Comparison of ENCODE assay signal across 8 mouse cellular contexts in the genomic region with DNA sequence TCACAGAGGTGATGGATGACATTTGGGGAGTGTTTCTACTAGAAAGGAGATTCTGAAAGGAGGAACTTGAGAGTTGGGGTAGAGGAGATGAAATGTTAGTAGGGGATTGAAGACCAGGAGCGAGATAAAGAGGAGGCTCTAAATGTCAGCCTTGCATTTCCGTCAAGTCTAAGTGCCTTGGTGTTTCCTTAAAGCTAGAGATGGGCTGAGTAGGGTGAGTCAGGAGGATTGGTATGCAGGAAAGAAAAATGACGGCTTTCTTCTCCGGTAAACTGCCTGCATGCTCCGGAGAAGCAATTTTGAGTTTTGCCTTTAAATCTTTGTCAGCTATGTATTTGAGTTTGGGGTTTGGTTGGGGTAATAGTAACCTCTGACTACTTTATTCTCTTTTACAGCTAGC. TPM values are rescaled to one million over a fixed set of nuclear protein-coding genes. Genes with fewer than 3 reads are reported as not detected.
DNase-seq lines count a peak whose midpoint lies in the region; ATAC-seq and TF ChIP-seq lines count a peak whose summit lies in the region.

No protein-coding gene starts in this region.

- H3K4me1 ChIP-seq in lung, embryonic 16.5 days (replicated peaks; ENCODE audit: control insufficient read depth, insufficient read depth, low read length), result peaks cover 16% of the 10 kb centered on the region
- H3K4me1 ChIP-seq in embryonic fibroblast, embryonic 13.5 days (ENCODE audit: control insufficient read depth, insufficient read depth, low read length), result peaks cover 15% of the 10 kb centered on the region
- H3K4me1 ChIP-seq in limb, embryonic 12.5 days (replicated peaks), result peaks cover 16% of the 10 kb centered on the region
- H3K4me1 ChIP-seq in small intestine, adult 2 months (ENCODE audit: control insufficient read depth, insufficient read depth, insufficient read length, low read length), result peaks cover 15% of the 10 kb centered on the region

- no peak for DNase-seq in lung, postnatal 4 days
- no peak for DNase-seq in cerebellum, adult 9-10 months
- no peak for DNase-seq in right cerebral cortex, postnatal 4 days
- DNase-seq in spleen, postnatal 10 days (ENCODE audit: low spot score in 2 of 2), result no peak

- H3K36me3 ChIP-seq in lung, embryonic 16.5 days (ENCODE audit: control insufficient read depth, insufficient read depth, low read length), result peaks cover 2% of the 10 kb centered on the region; the same call in 1 of the 2 replicates
- no peaks in the 10 kb centered on the region for H3K36me3 ChIP-seq in limb, embryonic 12.5 days
- no peaks in the 10 kb centered on the region for H3K36me3 ChIP-seq in small intestine, adult 2 months (ENCODE audit: control insufficient read depth, insufficient read depth, low read length)

- no peaks in the 10 kb centered on the region for H3K9me3 ChIP-seq in lung, embryonic 16.5 days (ENCODE audit: control insufficient read depth, low read length)
- H3K9me3 ChIP-seq in limb, embryonic 12.5 days, result no peaks in the 10 kb centered on the region

- peak overlapping the region; percentile 100 for H3K4me3 ChIP-seq in lung, embryonic 16.5 days (ENCODE audit: low read length)
- peak overlapping the region; percentile 95 for H3K4me3 ChIP-seq in embryonic fibroblast, embryonic 13.5 days (ENCODE audit: insufficient read depth, low read length)
- H3K4me3 ChIP-seq in limb, embryonic 12.5 days (replicated peaks), result peak overlapping the region; percentile 97
- H3K4me3 ChIP-seq in small intestine, adult 2 months (ENCODE audit: low read depth, low read length), result no peak overlapping the region

- peak overlapping the region; percentile 95; the same call in 1 of the 2 replicates for H3K9ac ChIP-seq in lung, embryonic 16.5 days (ENCODE audit: low read length)
- H3K9ac ChIP-seq in limb, embryonic 12.5 days (replicated peaks), result peak overlapping the region; percentile 93; the same call in 1 of the 2 replicates

- no peak for ATAC-seq in lung, embryonic 16.5 days (ENCODE audit: low read depth)
- ATAC-seq in limb, embryonic 12.5 days (ENCODE audit: insufficient number of reproducible peaks, insufficient read depth, low FRiP score, low TSS enrichment, low read depth), result no peak

- TF ChIP-seq CTCF in embryonic fibroblast, embryonic 13.5 days (IDR thresholded peaks at IDR 0.05; ENCODE audit: borderline replicate concordance, insufficient read depth, low read length), result no peak
- TF ChIP-seq CTCF in small intestine, adult 2 months (IDR thresholded peaks at IDR 0.05; ENCODE audit: extremely low read depth, insufficient read length, insufficient replicate concordance, low read depth, low read length), result no peak

- H3K27ac ChIP-seq in lung, embryonic 16.5 days (ENCODE audit: low read length), result no peak overlapping the region
- peak overlapping the region; percentile 72 for H3K27ac ChIP-seq in embryonic fibroblast, embryonic 13.5 days (ENCODE audit: insufficient read depth, low read length)
- no peak overlapping the region for H3K27ac ChIP-seq in limb, embryonic 12.5 days
- H3K27ac ChIP-seq in small intestine, adult 2 months (ENCODE audit: insufficient read depth, low read depth, low read length), result peak overlapping the region; percentile 93

- no peak for TF ChIP-seq POLR2A in embryonic fibroblast, embryonic 13.5 days (IDR thresholded peaks at IDR 0.05; ENCODE audit: low read depth, low read length)
- TF ChIP-seq POLR2A in small intestine, adult 2 months (IDR thresholded peaks at IDR 0.05; ENCODE audit: low read depth, low read length), result no peak

- 30% methylated on average over 5 of the region's 5 CpGs for WGBS in lung, embryonic 16.5 days
- WGBS in limb, embryonic 12.5 days, result 60% methylated on average over 5 of the region's 5 CpGs
- 11% methylated on average over 5 of the region's 5 CpGs for WGBS in small intestine, adult 2 months

- no peaks in the 10 kb centered on the region for H3K27me3 ChIP-seq in lung, embryonic 16.5 days (ENCODE audit: control insufficient read depth, insufficient read depth, low read depth, low read length)
- no peaks in the 10 kb centered on the region for H3K27me3 ChIP-seq in limb, embryonic 12.5 days
- H3K27me3 ChIP-seq in small intestine, adult 2 months (ENCODE audit: control insufficient read depth, insufficient read depth, low read length), result no peaks in the 10 kb centered on the region

- peak overlapping the region; percentile 87 for H3K4me2 ChIP-seq in lung, embryonic 16.5 days (ENCODE audit: low read depth, low read length)
- H3K4me2 ChIP-seq in limb, embryonic 12.5 days, result peak overlapping the region; percentile 73

RNA-seq across cellular contexts. Expression of gene Nus1, which starts 1.6 kb away (rescaled TPM):
- 7.9 and 10.3 TPM in 2 replicates for polyA plus RNA-seq in lung, embryonic 16.5 days (2015; fragmentation: Nextera tagmentation; extraction: Ambion mirVana)
- polyA plus RNA-seq in embryonic fibroblast, embryonic 13.5 days (2011; ENCODE audit: insufficient read length, low read depth, missing spikeins), result 74.9 and 81.5 TPM in 2 replicates
- polyA plus RNA-seq in limb, embryonic 12.5 days (2016; fragmentation: Nextera tagmentation; extraction: Ambion mirVana), result 18.5 and 18.7 TPM in 2 replicates
- polyA plus RNA-seq in small intestine, adult 2 months (2012; rRNA removed), result 19.0 and 25.2 TPM in 2 replicates

RNA-seq across cellular contexts. Expression of gene Nepn, which starts 30.2 kb away (rescaled TPM):
- not detected in 2 replicates for polyA plus RNA-seq in lung, embryonic 16.5 days (2015; fragmentation: Nextera tagmentation; extraction: Ambion mirVana)
- not detected in 2 replicates for polyA plus RNA-seq in embryonic fibroblast, embryonic 13.5 days (2011; ENCODE audit: insufficient read length, low read depth, missing spikeins)
- 0.14 TPM in 1 of 2 replicates, not detected in the other for polyA plus RNA-seq in limb, embryonic 12.5 days (2016; fragmentation: Nextera tagmentation; extraction: Ambion mirVana)
- polyA plus RNA-seq in small intestine, adult 2 months (2012; rRNA removed), result not detected in 2 replicates

RNA-seq across cellular contexts. Expression of gene Gopc, which starts 37.0 kb away (rescaled TPM):
- 19.8 and 20.2 TPM in 2 replicates for polyA plus RNA-seq in lung, embryonic 16.5 days (2015; fragmentation: Nextera tagmentation; extraction: Ambion mirVana)
- 31.2 and 31.6 TPM in 2 replicates for polyA plus RNA-seq in embryonic fibroblast, embryonic 13.5 days (2011; ENCODE audit: insufficient read length, low read depth, missing spikeins)
- polyA plus RNA-seq in limb, embryonic 12.5 days (2016; fragmentation: Nextera tagmentation; extraction: Ambion mirVana), result 24.3 and 26.4 TPM in 2 replicates
- 1.6 and 2.6 TPM in 2 replicates for polyA plus RNA-seq in small intestine, adult 2 months (2012; rRNA removed)

Comparison
In these comparisons a context has a peak if more than half of its experiments do, and no peak if none do; other contexts are left out.
1. H3K27ac ChIP-seq: peak in embryonic fibroblast, embryonic 13.5 days (single experiment) and small intestine, adult 2 months (single experiment); none in lung, embryonic 16.5 days (single experiment) and limb, embryonic 12.5 days (single experiment).